Mouse (Mus musculus): Measurements from ENCODE around the gene Psmb2. TPM values are rescaled to one million over a fixed set of nuclear protein-coding genes. Genes with fewer than 3 reads are reported as not detected.
A peak's percentile ranks its signal among the peaks of the same experiment; 100 is the strongest.

The Psmb2 gene
- polyA plus RNA-seq, 1 experiment from 2014 or later = 503 TPM

GRCm38 (mm10) chr4:126689457-126689856 lies 12.0 kb downstream of the Psmb2 start:
- H3K27ac ChIP-seq (ENCODE audit: low read depth, low read length) = no peak overlapping the region
- no peak overlapping the region for H3K4me3 ChIP-seq (ENCODE audit: low read depth, low read length)
- H3K27me3 ChIP-seq (ENCODE audit: control insufficient read depth, insufficient read depth, low read length) = no peaks in the 10 kb centered on the region
- H3K9me3 ChIP-seq (ENCODE audit: control insufficient read depth, low read length) = no peaks in the 10 kb centered on the region
- no peak overlapping the region for H3K9ac ChIP-seq (ENCODE audit: low read length)
- DNase-seq (ENCODE audit: low spot score) = no peak
- peaks cover 14% of the 10 kb centered on the region for H3K36me3 ChIP-seq (ENCODE audit: control insufficient read depth, insufficient read depth, low read length)
- 86% methylated on average over 2 of the region's 2 CpGs for WGBS
- no peaks in the 10 kb centered on the region for H3K4me1 ChIP-seq (replicated peaks; ENCODE audit: control insufficient read depth, insufficient read depth, low read length)
- H3K4me2 ChIP-seq (ENCODE audit: low read depth, low read length, severe bottlenecking) = no peak overlapping the region
- ATAC-seq (replicated peaks; ENCODE audit: low FRiP score) = no peak

- WGBS = 87% methylated on average over 5 of the region's 5 CpGs
- Histone ChIP-seq H3K9ac (ENCODE audit: low read length) (no peak overlapping the region), H3K36me3 (ENCODE audit: control insufficient read depth, insufficient read depth, low read length) (peaks cover 3% of the 10 kb centered on the region)
Observed at GRCm38 (mm10) chr4:126693021-126693420, 15.6 kb downstream of the Psmb2 start.

GRCm38 (mm10) chr4:126696908-126697307 lies 19.5 kb downstream of the Psmb2 start:
- Histone ChIP-seq H3K9me3 (ENCODE audit: control insufficient read depth, low read length) (no peaks in the 10 kb centered on the region), H3K9ac (ENCODE audit: low read length) (no peak overlapping the region), H3K27me3 (ENCODE audit: control insufficient read depth, insufficient read depth, low read length) (no peaks in the 10 kb centered on the region), H3K4me3 (ENCODE audit: low read depth, low read length) (no peak overlapping the region), H3K36me3 (ENCODE audit: control insufficient read depth, insufficient read depth, low read length) (no peaks in the 10 kb centered on the region), H3K4me2 (ENCODE audit: low read depth, low read length, severe bottlenecking) (no peak overlapping the region), H3K27ac (ENCODE audit: low read depth, low read length) (no peak overlapping the region), H3K4me1 (replicated peaks; ENCODE audit: control insufficient read depth, insufficient read depth, low read length) (no peaks in the 10 kb centered on the region)
- no peak for DNase-seq (ENCODE audit: low spot score)
- 94% methylated on average over 4 of the region's 4 CpGs for WGBS
- no peak for ATAC-seq (replicated peaks; ENCODE audit: low FRiP score)

More at GRCm38 (mm10) chr4:126693021-126693420, 15.6 kb downstream of the Psmb2 start:
- ATAC-seq (replicated peaks; ENCODE audit: low FRiP score) = no peak
- H3K4me1 ChIP-seq (replicated peaks; ENCODE audit: control insufficient read depth, insufficient read depth, low read length) = no peaks in the 10 kb centered on the region
- no peak overlapping the region for H3K4me2 ChIP-seq (ENCODE audit: low read depth, low read length, severe bottlenecking)
- no peak overlapping the region for H3K4me3 ChIP-seq (ENCODE audit: low read depth, low read length)
- H3K27ac ChIP-seq (ENCODE audit: low read depth, low read length) = no peak overlapping the region
- DNase-seq (ENCODE audit: low spot score) = no peak
- no peaks in the 10 kb centered on the region for H3K27me3 ChIP-seq (ENCODE audit: control insufficient read depth, insufficient read depth, low read length)
- H3K9me3 ChIP-seq (ENCODE audit: control insufficient read depth, low read length) = no peaks in the 10 kb centered on the region

- WGBS = 63% methylated on average over 12 of the region's 12 CpGs
Observed at GRCm38 (mm10) chr4:126706630-126707438, 29.4 kb downstream of the Psmb2 start.

GRCm38 (mm10) chr4:126707439-126707826 lies 30.0 kb downstream of the Psmb2 start:
- WGBS = 74% methylated on average over 5 of the region's 5 CpGs
- no peak overlapping the region for H3K4me3 ChIP-seq (ENCODE audit: low read depth, low read length)
- peaks cover 5% of the 10 kb centered on the region; the same call in 1 of the 2 replicates for H3K36me3 ChIP-seq (ENCODE audit: control insufficient read depth, insufficient read depth, low read length)
- no peaks in the 10 kb centered on the region for H3K27me3 ChIP-seq (ENCODE audit: control insufficient read depth, insufficient read depth, low read length)
- H3K9me3 ChIP-seq (ENCODE audit: control insufficient read depth, low read length) = no peaks in the 10 kb centered on the region
- no peak overlapping the region for H3K4me2 ChIP-seq (ENCODE audit: low read depth, low read length, severe bottlenecking)
- H3K27ac ChIP-seq (ENCODE audit: low read depth, low read length) = no peak overlapping the region
- ATAC-seq (replicated peaks; ENCODE audit: low FRiP score) = no peak
- no peak for DNase-seq (ENCODE audit: low spot score)
- H3K4me1 ChIP-seq (replicated peaks; ENCODE audit: control insufficient read depth, insufficient read depth, low read length) = no peaks in the 10 kb centered on the region
- H3K9ac ChIP-seq (ENCODE audit: low read length) = no peak overlapping the region

More at GRCm38 (mm10) chr4:126706630-126707438, 29.4 kb downstream of the Psmb2 start:
- Histone ChIP-seq H3K4me1 (replicated peaks; ENCODE audit: control insufficient read depth, insufficient read depth, low read length) (no peaks in the 10 kb centered on the region), H3K9me3 (ENCODE audit: control insufficient read depth, low read length) (no peaks in the 10 kb centered on the region), H3K36me3 (ENCODE audit: control insufficient read depth, insufficient read depth, low read length) (peaks cover 5% of the 10 kb centered on the region; the same call in 1 of the 2 replicates), H3K27ac (ENCODE audit: low read depth, low read length) (no peak overlapping the region), H3K4me3 (ENCODE audit: low read depth, low read length) (no peak overlapping the region), H3K27me3 (ENCODE audit: control insufficient read depth, insufficient read depth, low read length) (no peaks in the 10 kb centered on the region), H3K4me2 (ENCODE audit: low read depth, low read length, severe bottlenecking) (no peak overlapping the region), H3K9ac (ENCODE audit: low read length) (no peak overlapping the region)
- DNase-seq (ENCODE audit: low spot score) (no peak), ATAC-seq (replicated peaks; ENCODE audit: low FRiP score) (no peak)

GRCm38 (mm10) chr4:126732111-126732510 lies 54.7 kb downstream of the Psmb2 start:
- ATAC-seq (replicated peaks; ENCODE audit: low FRiP score) (no peak), DNase-seq (ENCODE audit: low spot score) (no peak)
- Histone ChIP-seq H3K9ac (ENCODE audit: low read length) (no peak overlapping the region), H3K4me1 (replicated peaks; ENCODE audit: control insufficient read depth, insufficient read depth, low read length) (peaks cover 8% of the 10 kb centered on the region), H3K4me2 (ENCODE audit: low read depth, low read length, severe bottlenecking) (0 out of 2 replicates have a peak overlapping the region, but pooled peaks have one; percentile 11), H3K27me3 (ENCODE audit: control insufficient read depth, insufficient read depth, low read length) (peaks cover 76% of the 10 kb centered on the region), H3K4me3 (ENCODE audit: low read depth, low read length) (peak overlapping the region; percentile 9), H3K36me3 (ENCODE audit: control insufficient read depth, insufficient read depth, low read length) (no peaks in the 10 kb centered on the region), H3K9me3 (ENCODE audit: control insufficient read depth, low read length) (no peaks in the 10 kb centered on the region), H3K27ac (ENCODE audit: low read depth, low read length) (no peak overlapping the region)
- WGBS = 2% methylated on average over 18 of the region's 18 CpGs

GRCm38 (mm10) chr4:126732531-126733380 lies 55.3 kb downstream of the Psmb2 start:
- ATAC-seq (replicated peaks; ENCODE audit: low FRiP score) (no peak), DNase-seq (ENCODE audit: low spot score) (no peak)
- H3K4me1 ChIP-seq (replicated peaks; ENCODE audit: control insufficient read depth, insufficient read depth, low read length) = peaks cover 8% of the 10 kb centered on the region
- H3K9me3 ChIP-seq (ENCODE audit: control insufficient read depth, low read length) = no peaks in the 10 kb centered on the region
- H3K4me3 ChIP-seq (ENCODE audit: low read depth, low read length) = peak overlapping the region; percentile 9
- H3K27ac ChIP-seq (ENCODE audit: low read depth, low read length) = no peak overlapping the region
- H3K27me3 ChIP-seq (ENCODE audit: control insufficient read depth, insufficient read depth, low read length) = peaks cover 82% of the 10 kb centered on the region
- no peak overlapping the region for H3K9ac ChIP-seq (ENCODE audit: low read length)
- 0 out of 2 replicates have a peak overlapping the region, but pooled peaks have one; percentile 11 for H3K4me2 ChIP-seq (ENCODE audit: low read depth, low read length, severe bottlenecking)
- WGBS = 3% methylated on average over 26 of the region's 26 CpGs
- H3K36me3 ChIP-seq (ENCODE audit: control insufficient read depth, insufficient read depth, low read length) = no peaks in the 10 kb centered on the region

- DNase-seq (ENCODE audit: low spot score) = no peak
- Histone ChIP-seq H3K4me2 (ENCODE audit: low read depth, low read length, severe bottlenecking) (no peak overlapping the region), H3K9ac (ENCODE audit: low read length) (no peak overlapping the region)
Observed at GRCm38 (mm10) chr4:126734001-126734603, 56.7 kb downstream of the Psmb2 start.

More at GRCm38 (mm10) chr4:126734001-126734603, 56.7 kb downstream of the Psmb2 start:
- no peaks in the 10 kb centered on the region for H3K36me3 ChIP-seq (ENCODE audit: control insufficient read depth, insufficient read depth, low read length)
- no peak overlapping the region for H3K4me3 ChIP-seq (ENCODE audit: low read depth, low read length)
- ATAC-seq (replicated peaks; ENCODE audit: low FRiP score) = no peak
- no peaks in the 10 kb centered on the region for H3K9me3 ChIP-seq (ENCODE audit: control insufficient read depth, low read length)
- H3K4me1 ChIP-seq (replicated peaks; ENCODE audit: control insufficient read depth, insufficient read depth, low read length) = peaks cover 8% of the 10 kb centered on the region
- peaks cover 96% of the 10 kb centered on the region for H3K27me3 ChIP-seq (ENCODE audit: control insufficient read depth, insufficient read depth, low read length)
- no peak overlapping the region for H3K27ac ChIP-seq (ENCODE audit: low read depth, low read length)
- 1% methylated on average over 16 of the region's 16 CpGs for WGBS
